Mouse (Mus musculus): ENCODE measurements around the gene Smim24.

The Smim24 gene

DNA sequence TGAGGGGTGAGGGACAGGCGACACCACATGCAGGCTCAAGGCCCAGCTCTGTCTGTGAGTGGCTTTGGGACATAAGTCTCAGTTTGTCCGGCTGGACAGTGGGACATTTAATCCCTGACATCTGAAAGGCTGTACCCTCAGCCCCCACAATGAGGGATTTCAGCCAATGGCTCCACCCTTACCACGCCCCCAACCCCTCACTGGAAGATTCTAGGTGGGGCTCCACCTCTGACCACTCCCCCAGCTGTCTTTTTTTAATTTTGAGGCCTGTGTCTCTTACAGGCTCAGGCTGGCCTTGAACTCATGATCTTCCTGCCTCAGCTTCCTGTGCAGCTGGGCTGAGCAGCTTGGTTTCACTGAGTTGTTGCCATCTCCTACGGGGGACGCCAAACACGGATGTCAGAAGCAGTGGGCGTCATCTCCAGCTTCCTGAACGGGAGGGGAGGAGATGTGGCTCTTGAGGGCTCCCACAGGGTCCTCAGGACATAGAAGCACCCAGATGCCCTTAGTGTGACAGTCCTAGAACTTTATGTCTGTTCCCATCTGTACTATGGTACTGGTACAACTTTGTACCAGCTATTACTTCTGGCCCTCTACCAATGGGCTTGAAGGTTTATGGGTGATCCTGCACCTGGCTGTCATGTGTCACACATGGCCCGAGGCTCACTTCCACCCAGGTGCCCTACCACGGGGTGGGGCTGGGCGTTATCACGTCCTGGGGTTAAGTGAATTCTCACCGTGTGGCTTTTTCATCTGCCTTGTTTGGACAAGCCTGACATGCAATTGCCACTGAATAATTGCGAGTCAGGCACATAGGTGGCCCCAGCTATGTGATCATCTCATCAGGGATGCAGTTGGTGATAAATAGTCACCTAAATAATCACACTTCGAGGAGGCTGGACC, 41.8 kb downstream of the Smim24 start:
- DNase-seq (ENCODE audit: low spot score) = peak; percentile 15

DNA sequence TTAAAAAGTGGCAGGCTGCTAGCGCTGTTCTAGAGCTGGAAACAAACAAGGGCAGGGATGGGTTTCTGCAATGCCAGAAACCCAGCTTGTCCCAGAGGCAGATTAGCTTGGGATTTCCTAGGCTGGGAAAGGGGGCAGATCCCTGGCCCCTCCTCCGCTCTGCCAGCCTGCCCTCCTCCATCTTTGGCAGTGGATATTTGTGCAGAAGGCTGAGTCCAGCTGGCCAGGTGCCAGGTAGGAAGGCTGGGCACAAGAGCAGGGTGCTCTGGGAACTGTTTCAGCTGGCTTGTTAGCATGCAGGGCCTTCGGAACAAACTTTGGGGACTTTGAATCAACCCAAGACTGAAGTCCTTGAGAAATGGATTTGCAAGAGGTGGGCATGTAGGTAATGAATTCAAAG, 42.6 kb downstream of the Smim24 start:
- DNase-seq (ENCODE audit: low spot score) = peak; percentile 82

DNA sequence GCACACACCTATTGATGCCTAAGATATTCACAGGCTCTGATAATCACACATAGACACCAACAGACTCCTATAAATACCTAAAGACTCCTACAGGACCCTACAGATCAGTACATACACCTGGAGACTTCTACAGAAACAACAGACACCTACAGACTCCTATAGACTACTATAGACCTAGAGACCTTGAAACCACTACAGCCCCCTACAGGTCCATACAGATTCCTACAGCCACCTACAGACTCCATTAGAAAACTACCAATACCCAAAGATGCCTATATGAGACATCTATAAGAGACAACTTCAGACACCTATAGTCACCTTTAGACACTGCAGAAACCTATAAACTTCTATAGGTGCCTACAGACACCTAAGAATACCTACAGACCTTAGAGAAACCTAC, 48.2 kb downstream of the Smim24 start:
- peak; percentile 8 for DNase-seq (ENCODE audit: low spot score)
